Mouse (Mus musculus) adrenal gland, postnatal 4 days (tissue): ENCODE data around the gene St5. TPM values are rescaled to one million over a fixed set of nuclear protein-coding genes. Genes with fewer than 3 reads are reported as not detected.

Experiments used
- DNase-seq, 2 experiments: peaks; one replicate each; pipeline ENCODE4 v3.0.0; 2021 to 2022; ENCODE audit warnings: low spot score in 2 of 2, mixed read lengths in 2 of 2
- total RNA-seq, 2 experiments: library from RNA; stranded (reverse); gene quantifications; 2 replicates each; pipeline ENCODE4 v1.2.3; 2021

St5 gene
- total RNA-seq, 2 experiments from 2014 or later: 54.1 to 57.6 TPM

- no peak for DNase-seq
Measured at GRCm38 (mm10) chr7:109613051-109613450, 90.4 kb downstream of the St5 start.

- DNase-seq: no peak
Measured at GRCm38 (mm10) chr7:109612531-109612930, 90.9 kb downstream of the St5 start.

- no peak for DNase-seq
Measured at GRCm38 (mm10) chr7:109610348-109610747, 93.1 kb downstream of the St5 start.

GRCm38 (mm10) chr7:109609565-109610345 is 93.7 kb downstream of the St5 start:
- DNase-seq: no peak

GRCm38 (mm10) chr7:109608831-109609230 is 94.6 kb downstream of the St5 start:
- DNase-seq: no peak

GRCm38 (mm10) chr7:109606994-109607610 is 96.3 kb downstream of the St5 start:
- DNase-seq: no peak

GRCm38 (mm10) chr7:109602562-109602961 is 100.8 kb downstream of the St5 start:
- DNase-seq: no peak

GRCm38 (mm10) chr7:109602022-109602421 is 101.4 kb downstream of the St5 start:
- DNase-seq: no peak

GRCm38 (mm10) chr7:109600702-109601101 is 102.7 kb downstream of the St5 start:
- DNase-seq: no peak

- no peak for DNase-seq
Measured at GRCm38 (mm10) chr7:109599998-109600397, 103.4 kb downstream of the St5 start.

GRCm38 (mm10) chr7:109594845-109595531 is 108.4 kb downstream of the St5 start:
- DNase-seq: no peak

- DNase-seq: no peak
Measured at GRCm38 (mm10) chr7:109593992-109594391, 109.4 kb downstream of the St5 start.

GRCm38 (mm10) chr7:109592184-109592583 is 111.2 kb downstream of the St5 start:
- DNase-seq: no peak

- DNase-seq: no peak
Measured at GRCm38 (mm10) chr7:109590576-109590975, 112.8 kb downstream of the St5 start.

- no peak for DNase-seq
Measured at GRCm38 (mm10) chr7:109588990-109589389, 114.4 kb downstream of the St5 start.

GRCm38 (mm10) chr7:109588145-109588544 is 115.3 kb downstream of the St5 start:
- DNase-seq: no peak

GRCm38 (mm10) chr7:109584467-109584866 is 118.9 kb downstream of the St5 start:
- no peak for DNase-seq

GRCm38 (mm10) chr7:109580489-109580888 is 122.9 kb downstream of the St5 start:
- DNase-seq: no peak

GRCm38 (mm10) chr7:109579585-109580307 is 123.7 kb downstream of the St5 start:
- DNase-seq: no peak

GRCm38 (mm10) chr7:109578880-109579584 is 124.4 kb downstream of the St5 start:
- DNase-seq: no peak
